ENCODE assay signal across 12 mouse cellular contexts in genomic region chr17:85869179-85869578, GRCm38 (mm10).
DNase-seq lines count a peak whose midpoint lies in the region; ATAC-seq lines count a peak whose summit lies in the region.
"Had no signal": no experiment of that assay in that cellular context is flagged by ENCODE, and none has a peak within 500 bp of the region (broad histone marks: within the 10 kb centered on the region; RNA-seq: fewer than 3 reads in every experiment).

No protein-coding gene starts in this region.

- peak; percentile 24; the same call in 1 of the 2 replicates for ATAC-seq in lung, embryonic 15.5 days (ENCODE audit: borderline replicate concordance, extremely low read depth, low FRiP score, low TSS enrichment)
- peak; percentile 55 for ATAC-seq in intestine, embryonic 15.5 days
- ATAC-seq in stomach, embryonic 15.5 days (ENCODE audit: insufficient read depth, low FRiP score, low read depth), result peak; percentile 28; the same call in 1 of the 2 replicates
- ATAC-seq: activated CD4-positive, CD25-positive, alpha-beta regulatory T cell, adult 4 months had no signal

- H3K9ac ChIP-seq in lung, embryonic 15.5 days, result no peak overlapping the region
- no peak overlapping the region for H3K9ac ChIP-seq in intestine, embryonic 15.5 days
- H3K9ac ChIP-seq in stomach, embryonic 15.5 days, result no peak overlapping the region

- H3K4me3 ChIP-seq in lung, embryonic 15.5 days, result no peak overlapping the region
- no peak overlapping the region for H3K4me3 ChIP-seq in intestine, embryonic 15.5 days (replicated peaks)
- H3K4me3 ChIP-seq in stomach, embryonic 15.5 days (replicated peaks), result no peak overlapping the region

- H3K27ac ChIP-seq in lung, embryonic 15.5 days, result peak overlapping the region; percentile 68
- H3K27ac ChIP-seq in intestine, embryonic 15.5 days, result no peak overlapping the region
- H3K27ac ChIP-seq in stomach, embryonic 15.5 days, result peak overlapping the region; percentile 59; the same call in 1 of the 2 replicates

- peak; percentile 66 for DNase-seq in embryo, embryonic 10 days (ENCODE audit: low spot score)
- no peak for DNase-seq in embryo, embryonic 9.5 days (ENCODE audit: extremely low spot score)
- no peak for DNase-seq in lung, postnatal 25 days (ENCODE audit: low spot score)
- DNase-seq in gastrocnemius, adult 18-20 months (ENCODE audit: low spot score), result no peak
- no peak for DNase-seq in frontal cortex, adult 2 months (ENCODE audit: extremely low spot score in 1 of 2, low spot score in 1 of 2)
- DNase-seq: kidney, postnatal 36 days; lung, postnatal 10 days; thymus, postnatal 25 days had no signal

- no peaks in the 10 kb centered on the region for H3K9me3 ChIP-seq in lung, embryonic 15.5 days
- H3K9me3 ChIP-seq in intestine, embryonic 15.5 days, result no peaks in the 10 kb centered on the region
- no peaks in the 10 kb centered on the region for H3K9me3 ChIP-seq in stomach, embryonic 15.5 days

- H3K4me2 ChIP-seq in lung, embryonic 15.5 days, result no peak overlapping the region
- no peak overlapping the region for H3K4me2 ChIP-seq in intestine, embryonic 15.5 days (replicated peaks)
- no peak overlapping the region for H3K4me2 ChIP-seq in stomach, embryonic 15.5 days

- peaks cover 37% of the 10 kb centered on the region for H3K27me3 ChIP-seq in lung, embryonic 15.5 days
- H3K27me3 ChIP-seq in intestine, embryonic 15.5 days (replicated peaks), result 0 out of 2 replicates have a peak, but pooled peaks cover 5% of the 10 kb centered on the region
- 0 out of 2 replicates have a peak, but pooled peaks cover 8% of the 10 kb centered on the region for H3K27me3 ChIP-seq in stomach, embryonic 15.5 days (replicated peaks)

- no peaks in the 10 kb centered on the region for H3K36me3 ChIP-seq in lung, embryonic 15.5 days
- no peaks in the 10 kb centered on the region for H3K36me3 ChIP-seq in intestine, embryonic 15.5 days
- H3K36me3 ChIP-seq in stomach, embryonic 15.5 days, result no peaks in the 10 kb centered on the region

- WGBS in lung, embryonic 15.5 days, result 23% methylated on average over 5 of the region's 5 CpGs
- WGBS in intestine, embryonic 15.5 days, result 43% methylated on average over 5 of the region's 5 CpGs
- 35% methylated on average over 5 of the region's 5 CpGs for WGBS in stomach, embryonic 15.5 days

- H3K4me1 ChIP-seq in lung, embryonic 15.5 days, result peaks cover 30% of the 10 kb centered on the region
- H3K4me1 ChIP-seq in intestine, embryonic 15.5 days (replicated peaks), result 0 out of 2 replicates have a peak, but pooled peaks cover 3% of the 10 kb centered on the region
- peaks cover 15% of the 10 kb centered on the region for H3K4me1 ChIP-seq in stomach, embryonic 15.5 days
